Mouse (Mus musculus): ENCODE measurements at regions not wholly inside any gene's neighbourhood (a gene's known extent, or its start where the extent isn't known, plus 50 kb on each side); places are given as distances from the start of the nearest gene placed in this dataset.
"Not testable (repeated sequence)": the region's sequence is repeated elsewhere in the genome, so short reads cannot be mapped to it uniquely, and the experiment has no call there.

- H3K27ac ChIP-seq (replicated peaks; ENCODE audit: low read depth, low read length) = no peak overlapping the region
- no peak overlapping the region for H3K4me2 ChIP-seq (ENCODE audit: low read length)
- no peak for ATAC-seq (ENCODE audit: low FRiP score, low TSS enrichment)
- H3K9ac ChIP-seq (replicated peaks; ENCODE audit: low read length) = no peak overlapping the region
- no peak for DNase-seq
- peaks cover 5% of the 10 kb centered on the region; the same call in 1 of the 2 replicates for H3K9me3 ChIP-seq (ENCODE audit: control insufficient read depth, low read length)
- H3K36me3 ChIP-seq (ENCODE audit: control insufficient read depth, insufficient read depth, low read length) = no peaks in the 10 kb centered on the region
- H3K27me3 ChIP-seq (ENCODE audit: control insufficient read depth, insufficient read depth, low read length) = no peaks in the 10 kb centered on the region
- no peaks in the 10 kb centered on the region for H3K4me1 ChIP-seq (ENCODE audit: control insufficient read depth, insufficient read depth, low read length)
- no peak overlapping the region for H3K4me3 ChIP-seq (replicated peaks; ENCODE audit: low read depth, low read length)
Measured at GRCm38 (mm10) chr6:37779893-37780292, 90.7 kb upstream of the Trim24 start.

GRCm38 (mm10) chr6:37781894-37782293, 88.7 kb upstream of the Trim24 start:
- ATAC-seq (ENCODE audit: low FRiP score, low TSS enrichment) (no peak), DNase-seq (no peak)
- Histone ChIP-seq H3K9ac (replicated peaks; ENCODE audit: low read length) (no peak overlapping the region), H3K9me3 (ENCODE audit: control insufficient read depth, low read length) (peaks cover 5% of the 10 kb centered on the region; the same call in 1 of the 2 replicates), H3K4me3 (replicated peaks; ENCODE audit: low read depth, low read length) (no peak overlapping the region), H3K4me2 (ENCODE audit: low read length) (no peak overlapping the region), H3K36me3 (ENCODE audit: control insufficient read depth, insufficient read depth, low read length) (no peaks in the 10 kb centered on the region), H3K4me1 (ENCODE audit: control insufficient read depth, insufficient read depth, low read length) (no peaks in the 10 kb centered on the region), H3K27me3 (ENCODE audit: control insufficient read depth, insufficient read depth, low read length) (no peaks in the 10 kb centered on the region), H3K27ac (replicated peaks; ENCODE audit: low read depth, low read length) (no peak overlapping the region)

DNA sequence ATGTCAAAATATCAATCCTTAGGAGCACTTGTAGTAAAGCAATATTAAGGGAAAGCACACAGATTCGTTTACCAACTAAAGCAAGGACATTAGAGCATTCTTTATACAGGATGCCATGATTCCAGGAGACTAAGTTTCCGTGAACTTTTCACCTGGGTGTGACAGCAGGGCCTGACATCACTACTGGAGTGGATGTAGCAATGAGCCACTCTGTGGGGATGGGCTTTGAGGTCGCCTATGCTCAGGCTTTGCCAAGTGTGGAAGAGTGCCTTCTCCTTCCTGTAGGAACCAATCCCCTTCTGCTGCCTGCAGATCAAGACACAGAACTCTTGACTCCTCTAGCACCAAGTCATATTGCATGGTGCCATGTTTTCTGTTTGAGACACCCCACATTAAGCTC, 85.3 kb upstream of the Trim24 start:
- not testable (repeated sequence) for H3K27me3 ChIP-seq (ENCODE audit: control insufficient read depth, insufficient read depth, low read length); H3K4me2 ChIP-seq (ENCODE audit: low read length); H3K36me3 ChIP-seq (ENCODE audit: control insufficient read depth, insufficient read depth, low read length); H3K9me3 ChIP-seq (ENCODE audit: control insufficient read depth, low read length); H3K4me1 ChIP-seq (ENCODE audit: control insufficient read depth, insufficient read depth, low read length); H3K9ac ChIP-seq (replicated peaks; ENCODE audit: low read length); DNase-seq; H3K4me3 ChIP-seq (replicated peaks; ENCODE audit: low read depth, low read length); ATAC-seq (ENCODE audit: low FRiP score, low TSS enrichment); H3K27ac ChIP-seq (replicated peaks; ENCODE audit: low read depth, low read length)
- WGBS = 93% methylated on average over 3 of the region's 3 CpGs

GRCm38 (mm10) chr6:37785741-37786140, 84.9 kb upstream of the Trim24 start:
- Histone ChIP-seq H3K36me3 (ENCODE audit: control insufficient read depth, insufficient read depth, low read length) (no peaks in the 10 kb centered on the region), H3K27me3 (ENCODE audit: control insufficient read depth, insufficient read depth, low read length) (no peaks in the 10 kb centered on the region), H3K9ac (replicated peaks; ENCODE audit: low read length) (no peak overlapping the region), H3K4me3 (replicated peaks; ENCODE audit: low read depth, low read length) (no peak overlapping the region), H3K4me2 (ENCODE audit: low read length) (no peak overlapping the region), H3K9me3 (ENCODE audit: control insufficient read depth, low read length) (peaks cover 5% of the 10 kb centered on the region; the same call in 1 of the 2 replicates), H3K4me1 (ENCODE audit: control insufficient read depth, insufficient read depth, low read length) (no peaks in the 10 kb centered on the region), H3K27ac (replicated peaks; ENCODE audit: low read depth, low read length) (no peak overlapping the region)
- WGBS = 94% methylated on average over 7 of the region's 7 CpGs
- no peak for ATAC-seq (ENCODE audit: low FRiP score, low TSS enrichment)
- DNase-seq = no peak

- ATAC-seq (ENCODE audit: low FRiP score, low TSS enrichment); H3K4me2 ChIP-seq (ENCODE audit: low read length); H3K27me3 ChIP-seq (ENCODE audit: control insufficient read depth, insufficient read depth, low read length); H3K27ac ChIP-seq (replicated peaks; ENCODE audit: low read depth, low read length); H3K4me3 ChIP-seq (replicated peaks; ENCODE audit: low read depth, low read length); H3K9me3 ChIP-seq (ENCODE audit: control insufficient read depth, low read length); H3K4me1 ChIP-seq (ENCODE audit: control insufficient read depth, insufficient read depth, low read length); H3K9ac ChIP-seq (replicated peaks; ENCODE audit: low read length); DNase-seq; H3K36me3 ChIP-seq (ENCODE audit: control insufficient read depth, insufficient read depth, low read length): not testable (repeated sequence)
- WGBS = 84% methylated on average over 3 of the region's 8 CpGs
Measured at GRCm38 (mm10) chr6:37787858-37788257, 82.8 kb upstream of the Trim24 start.

DNA sequence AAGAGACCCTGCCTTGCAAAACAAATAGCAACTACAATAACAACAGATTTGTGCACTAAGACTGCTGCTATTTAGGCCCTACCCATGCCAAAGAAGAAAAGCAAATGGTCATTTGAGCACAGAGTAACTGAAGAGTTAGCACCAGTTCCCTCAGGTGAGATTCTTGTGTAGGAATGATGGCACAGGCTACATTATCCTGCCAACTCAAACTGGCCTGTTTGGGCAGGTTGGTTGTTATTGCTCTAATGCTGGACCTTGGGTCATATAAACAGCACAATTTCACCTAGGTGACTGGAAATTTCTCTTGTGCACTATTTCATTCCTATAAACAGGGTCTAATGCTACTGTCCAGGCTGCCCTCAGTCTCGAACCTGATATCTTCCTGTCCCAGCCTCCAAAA, 79.7 kb upstream of the Trim24 start:
- Histone ChIP-seq H3K4me3 (replicated peaks; ENCODE audit: low read depth, low read length) (no peak overlapping the region), H3K27me3 (ENCODE audit: control insufficient read depth, insufficient read depth, low read length) (no peaks in the 10 kb centered on the region), H3K27ac (replicated peaks; ENCODE audit: low read depth, low read length) (no peak overlapping the region), H3K9me3 (ENCODE audit: control insufficient read depth, low read length) (no peaks in the 10 kb centered on the region), H3K4me1 (ENCODE audit: control insufficient read depth, insufficient read depth, low read length) (no peaks in the 10 kb centered on the region), H3K9ac (replicated peaks; ENCODE audit: low read length) (no peak overlapping the region), H3K36me3 (ENCODE audit: control insufficient read depth, insufficient read depth, low read length) (no peaks in the 10 kb centered on the region), H3K4me2 (ENCODE audit: low read length) (no peak overlapping the region)
- ATAC-seq (ENCODE audit: low FRiP score, low TSS enrichment) (no peak), DNase-seq (no peak)
- WGBS = 97% methylated on average over 1 of the region's 1 CpGs

DNA sequence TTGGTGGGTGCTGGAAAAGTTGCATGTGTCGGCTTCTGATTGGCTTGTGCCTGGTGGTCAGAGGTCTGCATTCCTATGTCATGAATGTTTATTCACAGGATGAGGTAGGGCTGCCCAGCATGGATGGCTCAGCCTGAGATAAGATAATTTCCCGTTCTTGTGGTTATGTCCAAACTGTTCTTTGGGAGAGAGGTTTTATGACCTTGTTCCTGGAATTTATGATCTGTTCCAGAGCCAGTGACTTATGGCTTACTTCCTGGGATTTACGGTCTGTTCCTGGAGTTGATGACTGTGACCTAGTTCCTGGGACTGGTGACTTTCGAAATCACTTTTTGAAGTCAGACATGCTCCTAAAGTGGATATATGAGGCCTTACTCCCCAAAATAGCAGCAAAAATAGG, 76.4 kb upstream of the Trim24 start:
- WGBS = 95% methylated on average over 4 of the region's 4 CpGs

GRCm38 (mm10) chr6:37795001-37795400, 75.6 kb upstream of the Trim24 start:
- no peaks in the 10 kb centered on the region for H3K4me1 ChIP-seq (ENCODE audit: control insufficient read depth, insufficient read depth, low read length)
- H3K4me3 ChIP-seq (replicated peaks; ENCODE audit: low read depth, low read length) = no peak overlapping the region
- ATAC-seq (ENCODE audit: low FRiP score, low TSS enrichment) (no peak), DNase-seq (peak; percentile 6)
- H3K27ac ChIP-seq (replicated peaks; ENCODE audit: low read depth, low read length) = no peak overlapping the region
- no peak overlapping the region for H3K9ac ChIP-seq (replicated peaks; ENCODE audit: low read length)
- no peak overlapping the region for H3K4me2 ChIP-seq (ENCODE audit: low read length)
- H3K36me3 ChIP-seq (ENCODE audit: control insufficient read depth, insufficient read depth, low read length) = no peaks in the 10 kb centered on the region
- no peaks in the 10 kb centered on the region for H3K9me3 ChIP-seq (ENCODE audit: control insufficient read depth, low read length)
- no peaks in the 10 kb centered on the region for H3K27me3 ChIP-seq (ENCODE audit: control insufficient read depth, insufficient read depth, low read length)

More for the DNA sequence above, 76.4 kb upstream of the Trim24 start:
- no peaks in the 10 kb centered on the region for H3K27me3 ChIP-seq (ENCODE audit: control insufficient read depth, insufficient read depth, low read length)
- ATAC-seq (ENCODE audit: low FRiP score, low TSS enrichment) (no peak), DNase-seq (no peak)
- H3K4me1 ChIP-seq (ENCODE audit: control insufficient read depth, insufficient read depth, low read length) = no peaks in the 10 kb centered on the region
- H3K27ac ChIP-seq (replicated peaks; ENCODE audit: low read depth, low read length) = no peak overlapping the region
- no peak overlapping the region for H3K9ac ChIP-seq (replicated peaks; ENCODE audit: low read length)
- no peaks in the 10 kb centered on the region for H3K9me3 ChIP-seq (ENCODE audit: control insufficient read depth, low read length)
- H3K4me2 ChIP-seq (ENCODE audit: low read length) = no peak overlapping the region
- H3K4me3 ChIP-seq (replicated peaks; ENCODE audit: low read depth, low read length) = no peak overlapping the region
- no peaks in the 10 kb centered on the region for H3K36me3 ChIP-seq (ENCODE audit: control insufficient read depth, insufficient read depth, low read length)

DNA sequence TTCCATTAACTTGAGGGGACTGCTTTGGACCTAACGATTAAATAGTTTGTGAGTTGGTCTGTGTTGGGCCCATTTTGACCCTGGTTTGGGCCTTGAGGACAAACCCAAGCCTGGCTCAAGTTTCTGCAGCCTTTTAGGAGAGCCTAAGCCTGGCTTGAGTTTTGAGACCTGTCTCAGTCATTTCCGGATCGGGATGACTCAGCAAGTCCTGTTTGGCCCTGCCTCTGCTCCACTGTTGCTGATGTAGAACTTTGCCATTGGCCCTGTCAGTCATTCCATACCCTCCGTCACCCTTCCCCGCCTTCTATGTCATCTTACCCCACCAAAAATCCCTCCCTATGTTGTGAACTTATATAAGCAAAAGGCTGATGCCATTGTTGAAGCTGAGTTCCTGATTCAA, 67.4 kb upstream of the Trim24 start:
- H3K4me3 ChIP-seq (replicated peaks; ENCODE audit: low read depth, low read length) = no peak overlapping the region
- 96% methylated on average over 5 of the region's 5 CpGs for WGBS
- no peaks in the 10 kb centered on the region for H3K36me3 ChIP-seq (ENCODE audit: control insufficient read depth, insufficient read depth, low read length)
- H3K27ac ChIP-seq (replicated peaks; ENCODE audit: low read depth, low read length) = no peak overlapping the region
- H3K4me2 ChIP-seq (ENCODE audit: low read length) = no peak overlapping the region
- ATAC-seq (ENCODE audit: low FRiP score, low TSS enrichment) (no peak), DNase-seq (no peak)
- no peaks in the 10 kb centered on the region for H3K9me3 ChIP-seq (ENCODE audit: control insufficient read depth, low read length)
- H3K4me1 ChIP-seq (ENCODE audit: control insufficient read depth, insufficient read depth, low read length) = no peaks in the 10 kb centered on the region
- no peaks in the 10 kb centered on the region for H3K27me3 ChIP-seq (ENCODE audit: control insufficient read depth, insufficient read depth, low read length)
- H3K9ac ChIP-seq (replicated peaks; ENCODE audit: low read length) = no peak overlapping the region

All from midbrain, embryonic 14.5 days (tissue).